Mouse (Mus musculus) c-Kit-positive CD71-positive TER-119-positive erythroid progenitor cells, embryonic 14.5 days (primary cell): Measurements from ENCODE around the gene Tnnt2.

Experiments used
- DNase-seq: peaks from one replicate; pipeline ENCODE4 v3.0.0-alpha.2; 2013; ENCODE audit warnings: low spot score

Tnnt2 gene

GRCm38 (mm10) chr1:135835716-135836483 lies at the start of gene Tnnt2:
Tnnt2 (plus strand) TSS chr1:135836354.
- no peak for DNase-seq

GRCm38 (mm10) chr1:135787799-135788198 lies 48.4 kb upstream of the Tnnt2 start:
- DNase-seq = peak; percentile 88

DNA sequence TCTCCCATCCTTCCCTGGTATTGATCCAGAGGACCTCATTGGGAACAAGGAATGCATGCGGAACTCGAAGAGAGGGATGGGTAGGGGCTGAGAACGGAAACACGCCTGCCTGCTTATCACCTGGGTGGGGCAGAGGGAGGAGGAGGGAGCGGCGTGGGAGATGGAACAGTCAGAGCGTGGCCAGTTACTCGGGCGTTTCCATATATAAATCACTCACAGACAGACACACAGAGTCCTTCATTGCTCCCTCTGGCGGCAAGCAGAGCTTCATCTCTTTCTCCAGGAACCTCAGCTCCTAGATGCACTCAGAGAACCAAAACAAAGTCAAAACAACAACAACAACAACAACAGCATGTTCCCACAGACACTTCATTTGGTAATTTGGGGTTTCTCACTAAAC lies 47.4 kb upstream of the Tnnt2 start:
- DNase-seq = peak; percentile 47

DNA sequence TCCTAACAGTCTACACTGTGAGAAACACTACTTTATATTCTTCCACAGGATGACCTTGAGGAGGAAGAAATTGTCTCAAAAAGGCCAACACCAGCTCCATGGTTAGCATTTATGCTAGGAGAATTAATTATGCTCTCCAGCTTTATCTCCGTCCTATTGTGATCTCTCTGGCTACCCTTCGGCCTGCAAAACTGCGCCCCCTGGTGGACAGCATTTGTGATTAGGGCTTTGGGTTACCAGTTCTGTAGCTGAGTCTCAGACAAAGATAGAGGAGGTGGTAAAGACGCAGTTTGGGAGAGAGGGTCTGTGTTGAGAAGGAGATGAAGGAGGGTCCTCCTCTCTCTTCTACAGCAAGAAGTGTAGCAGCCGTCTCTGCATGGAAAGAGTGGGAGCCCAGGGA lies 46.3 kb upstream of the Tnnt2 start:
- peak; percentile 73 for DNase-seq

DNA sequence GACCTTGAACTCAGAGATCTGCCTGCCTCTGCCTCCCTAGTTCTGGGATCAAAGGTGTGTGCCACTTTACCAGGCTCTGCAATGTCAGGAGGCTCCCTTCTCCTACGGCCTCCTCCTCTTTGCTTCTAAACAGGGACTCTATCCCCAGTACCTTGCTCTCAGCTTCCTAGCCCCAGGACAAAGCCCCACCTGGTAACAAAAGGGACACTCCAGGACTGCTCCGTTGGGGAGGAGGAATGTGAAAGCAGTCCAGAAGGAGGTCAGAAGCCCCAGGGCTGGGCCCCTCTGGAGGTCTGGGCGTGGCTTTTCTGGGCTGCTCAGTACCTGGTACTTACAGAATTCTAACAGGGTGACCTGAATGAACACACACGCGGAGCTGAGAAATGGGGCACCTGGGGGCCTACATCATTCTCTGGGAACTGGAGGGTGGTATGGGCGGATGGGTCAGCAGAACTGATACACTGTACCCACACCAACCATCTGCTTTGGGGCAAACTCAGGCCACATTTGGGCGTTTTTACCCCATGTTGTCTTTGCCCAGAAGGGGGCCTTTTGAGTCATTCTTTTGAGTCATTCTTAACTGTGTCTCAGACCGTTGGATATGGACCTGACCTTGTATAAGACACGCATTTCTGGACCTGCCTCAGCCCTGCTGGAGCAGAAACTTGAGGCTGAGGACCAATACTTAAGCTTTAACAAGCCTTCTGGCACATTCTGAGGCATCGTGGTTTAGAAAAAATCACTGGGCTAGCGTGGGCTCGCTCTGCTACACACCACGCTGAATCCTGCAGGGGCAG lies 43.8 kb upstream of the Tnnt2 start:
- no peak for DNase-seq

DNA sequence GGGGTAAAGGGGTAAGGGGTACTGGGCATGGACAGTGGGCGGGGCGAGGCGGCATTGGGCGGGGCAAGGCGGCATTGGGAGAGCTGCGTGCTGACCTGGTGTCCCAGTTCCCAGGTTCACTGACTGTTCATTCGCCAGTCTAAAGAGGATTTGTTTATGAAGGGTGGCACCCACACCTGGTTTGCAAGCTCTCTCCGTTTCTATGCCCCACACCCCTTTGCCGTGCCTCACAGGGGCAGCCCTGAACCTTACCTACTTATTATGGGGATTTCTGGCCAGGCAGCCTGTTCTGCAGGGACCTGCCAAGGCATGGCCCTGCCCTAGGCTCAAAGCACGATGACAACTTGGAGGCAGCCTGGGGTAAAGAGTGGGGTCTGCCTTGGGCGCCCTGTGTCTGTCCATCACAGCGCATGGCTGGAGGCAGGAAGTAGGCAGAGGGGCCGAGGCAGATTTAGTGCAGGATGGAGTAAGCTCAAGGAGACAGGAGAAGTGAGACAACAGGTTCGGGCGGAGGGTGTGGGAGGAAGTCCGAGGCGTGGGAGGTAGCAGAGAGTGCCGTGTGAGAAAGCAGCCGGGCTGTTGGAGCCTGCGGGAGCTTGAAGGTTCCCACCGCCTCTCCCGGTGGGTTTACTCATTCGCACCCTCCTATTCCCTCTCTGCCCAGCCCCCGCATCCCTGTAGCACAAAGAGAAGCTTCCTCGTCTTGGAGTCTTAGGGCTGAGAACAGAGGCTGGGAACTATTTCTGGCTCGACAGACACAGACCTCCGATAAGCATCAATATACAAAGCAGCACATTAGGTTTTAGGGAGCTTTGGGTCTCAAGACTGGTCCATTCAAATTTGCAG lies 42.6 kb upstream of the Tnnt2 start:
- DNase-seq = no peak

GRCm38 (mm10) chr1:135794216-135795134 lies 41.7 kb upstream of the Tnnt2 start:
- DNase-seq = no peak

GRCm38 (mm10) chr1:135798492-135798891 lies 37.7 kb upstream of the Tnnt2 start:
- no peak for DNase-seq

- DNase-seq = no peak
These were observed 37.0 kb upstream of the Tnnt2 start for GRCm38 (mm10) chr1:135799109-135799627.

DNA sequence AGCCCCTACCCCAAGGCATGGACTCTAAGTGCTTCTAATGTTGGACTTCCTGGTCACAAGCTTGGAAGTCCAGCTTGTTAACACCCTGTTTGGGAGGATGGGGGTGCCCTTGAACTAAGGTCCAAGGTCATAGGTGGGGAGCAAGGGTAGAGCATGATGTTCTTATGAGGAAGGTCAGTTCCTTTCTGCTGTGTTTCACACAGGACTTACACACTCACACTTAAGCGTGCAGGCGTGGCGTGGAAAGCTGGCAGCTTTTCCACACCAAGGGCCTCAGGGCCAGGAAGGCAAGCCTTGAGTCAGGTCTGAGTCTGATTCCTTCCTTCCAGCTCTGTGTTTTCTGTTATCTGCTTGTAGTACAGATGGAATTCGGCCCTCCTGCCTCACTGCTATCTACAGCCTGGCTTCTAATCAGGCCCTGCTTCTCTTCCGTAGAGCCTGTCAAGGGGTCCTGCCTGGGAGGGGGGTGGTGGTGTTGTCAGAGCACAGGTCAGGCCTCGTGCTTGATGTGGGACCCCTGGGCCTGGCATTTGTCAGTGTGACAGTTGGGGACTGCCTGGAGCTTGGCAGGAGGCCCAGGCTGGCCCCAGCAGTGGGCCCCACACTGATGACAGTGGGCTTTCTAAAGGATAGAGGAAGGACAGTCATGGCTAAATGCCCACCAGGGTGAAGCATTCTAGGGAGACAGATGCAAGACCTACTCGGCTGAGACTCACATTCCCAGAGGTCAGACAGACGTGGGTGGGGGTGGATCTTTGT lies 35.8 kb upstream of the Tnnt2 start:
- no peak for DNase-seq

DNA sequence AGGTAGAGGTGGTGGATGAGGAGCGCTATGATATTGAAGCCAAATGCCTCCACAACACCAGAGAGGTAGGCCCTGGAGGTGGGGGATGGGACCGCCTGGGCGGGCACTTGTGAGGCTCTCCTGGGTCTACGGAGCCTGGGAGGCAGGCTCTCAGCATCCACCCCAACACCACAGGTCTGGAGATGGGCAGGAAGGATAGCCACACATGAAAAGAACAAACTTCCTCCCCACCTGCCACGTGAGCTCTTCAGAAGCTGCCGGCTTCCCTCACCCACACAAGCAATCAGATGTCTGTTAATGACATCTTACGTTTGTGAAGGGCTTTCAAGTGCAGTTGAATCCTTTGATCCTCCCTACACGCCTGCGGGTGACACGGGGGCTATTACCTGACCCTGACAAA lies 28.6 kb upstream of the Tnnt2 start:
- no peak for DNase-seq

DNA sequence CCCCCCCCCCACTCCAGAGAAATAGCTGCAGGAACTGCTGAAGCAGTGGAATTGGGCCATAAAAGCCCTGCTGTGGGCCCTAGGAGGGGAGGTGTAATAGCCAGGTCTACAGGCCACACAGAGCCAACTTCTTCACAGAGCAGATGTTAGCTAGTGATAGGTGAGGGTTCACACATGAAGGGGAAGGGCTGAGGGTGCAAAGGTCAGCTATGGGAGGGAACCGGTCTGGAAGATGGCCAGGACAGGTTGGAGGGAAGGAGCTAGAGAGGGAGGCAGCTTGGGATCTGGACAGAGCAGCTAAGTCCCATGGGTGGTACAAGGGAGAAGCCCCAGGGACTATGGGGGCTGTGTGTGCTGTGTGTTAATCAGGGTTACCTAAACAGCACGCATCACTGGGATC lies 26.0 kb upstream of the Tnnt2 start:
- DNase-seq = no peak

- peak; percentile 65 for DNase-seq
These were observed 25.0 kb upstream of the Tnnt2 start for GRCm38 (mm10) chr1:135811016-135811646.

- no peak for DNase-seq
These were observed 23.9 kb upstream of the Tnnt2 start for GRCm38 (mm10) chr1:135812205-135812604.

- DNase-seq = no peak
These were observed 23.5 kb upstream of the Tnnt2 start for GRCm38 (mm10) chr1:135812618-135813017.

DNA sequence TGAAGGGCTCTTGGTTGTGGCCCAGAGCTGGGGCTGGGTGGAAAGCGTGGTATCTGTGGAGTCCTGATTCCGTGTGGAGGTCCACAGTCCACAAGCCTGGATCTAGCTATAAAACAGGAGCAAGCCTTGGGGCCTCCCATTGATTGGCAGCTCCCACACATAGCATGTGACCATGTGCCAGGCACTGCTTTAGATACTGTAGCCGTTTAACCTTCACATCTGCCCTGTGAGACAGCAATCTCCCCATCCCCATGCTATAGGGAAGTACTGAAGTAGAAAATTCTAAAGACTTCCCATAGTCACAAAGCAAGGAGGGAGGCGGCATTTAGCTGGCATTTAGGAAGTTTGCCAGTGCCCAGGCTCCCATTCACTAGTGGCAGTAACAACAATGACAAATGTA lies 23.1 kb upstream of the Tnnt2 start:
- DNase-seq = no peak

DNA sequence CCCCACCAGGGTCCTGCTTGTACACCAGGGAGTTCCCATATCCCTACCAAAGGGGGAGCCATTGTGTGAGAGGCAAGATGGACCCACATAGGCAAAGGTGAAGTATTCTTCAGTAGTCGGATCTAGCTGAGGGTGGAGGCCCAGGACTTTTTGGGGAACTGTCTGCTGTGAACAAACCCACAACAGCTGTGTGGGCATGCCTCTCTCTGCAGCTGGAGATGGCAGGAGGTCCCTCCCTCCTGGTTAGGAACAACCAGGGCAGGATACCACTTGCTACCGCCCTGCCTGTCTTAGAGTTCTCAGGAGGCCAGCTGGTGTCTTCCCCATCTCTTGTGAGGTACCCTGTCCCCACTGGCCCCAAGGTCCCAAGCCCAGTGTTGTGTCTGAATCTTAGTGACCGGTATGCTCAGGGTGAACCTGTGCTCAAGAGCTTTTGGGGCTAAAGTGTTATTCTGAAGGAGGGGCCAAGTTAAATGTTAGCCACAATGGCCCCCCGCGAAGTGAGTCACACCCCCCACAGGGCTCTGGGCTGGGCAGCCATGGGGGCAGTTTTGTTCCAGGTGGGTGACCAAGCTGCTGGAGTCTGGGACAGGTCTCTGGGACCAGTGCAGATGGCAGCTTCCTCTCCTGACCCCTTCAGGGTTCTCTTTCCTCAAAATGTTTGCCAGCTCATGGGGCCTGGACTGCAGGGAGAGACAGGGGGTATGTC lies 22.3 kb upstream of the Tnnt2 start:
- no peak for DNase-seq

DNA sequence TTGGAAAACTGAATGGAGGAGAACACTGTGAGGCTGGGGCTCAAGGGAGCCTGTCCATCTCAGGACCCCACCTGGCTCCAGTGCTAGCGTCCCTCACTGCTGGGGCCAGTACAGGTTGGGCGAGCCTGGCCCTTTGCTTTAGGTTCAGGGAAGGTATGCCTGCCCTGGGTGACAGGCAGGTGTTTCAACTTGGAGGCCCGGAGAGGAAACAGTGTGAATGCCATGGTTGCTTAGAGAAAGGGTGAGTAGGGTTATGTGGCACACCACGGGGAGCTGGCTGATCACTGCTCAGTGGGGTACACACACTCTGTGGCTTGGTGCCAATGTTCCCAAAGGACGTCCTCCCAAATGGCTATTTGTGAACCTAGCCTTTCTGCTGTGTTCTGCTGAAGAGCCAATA lies 21.6 kb upstream of the Tnnt2 start:
- no peak for DNase-seq

DNA sequence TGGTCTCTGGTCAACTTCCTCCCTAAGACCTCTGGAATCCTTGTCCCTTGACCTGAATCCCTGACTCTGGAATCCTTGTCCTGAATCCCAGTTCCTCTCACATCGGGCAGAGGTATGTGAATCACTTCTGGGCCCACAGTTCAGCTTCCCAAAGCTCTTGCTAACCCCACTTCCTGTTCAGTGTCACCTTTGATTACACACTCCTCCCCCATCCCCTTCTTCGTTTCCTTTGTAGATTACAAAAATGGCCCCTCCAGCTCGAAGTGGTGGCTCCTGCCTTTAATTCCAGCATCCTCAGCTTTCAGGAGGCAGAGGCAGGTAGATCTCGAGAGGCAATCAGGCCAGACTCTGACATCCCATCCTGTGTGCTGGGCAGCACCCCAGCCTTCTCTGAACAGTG lies 18.6 kb upstream of the Tnnt2 start:
- no peak for DNase-seq
